Mouse (Mus musculus) midbrain, embryonic 14.5 days (tissue): ENCODE results near the gene Tnfsf10. TPM values are rescaled to one million over a fixed set of nuclear protein-coding genes. Genes with fewer than 3 reads are reported as not detected.

ENCODE experiments used
- ATAC-seq: fragments of 200-750 bp; cut with Nextera tagmentation; 2 replicates; pipeline ENCODE4 v1.8.0; 2017; ENCODE audit warnings: moderate number of reproducible peaks, moderate library complexity; ENCODE audit not compliant: low FRiP score, low TSS enrichment
- DNase-seq: peaks from one replicate; pipeline ENCODE4 v3.0.0-alpha.2; 2015
- H3K27ac ChIP-seq: fragments of 300-500 bp; sonication (generic); replicated peaks from 2 replicates; pipeline ENCODE4 v1.5.1; 2014; ENCODE audit warnings: mild to moderate bottlenecking, low read depth, low read length, moderate library complexity
- H3K27me3 ChIP-seq: fragments of 300-500 bp; sonication (generic); 2 replicates; pipeline ENCODE4 v1.6.1; 2014; ENCODE audit warnings: low read length, control low read depth, mixed read lengths; ENCODE audit not compliant: control insufficient read depth, insufficient read depth
- H3K36me3 ChIP-seq: fragments of 300-500 bp; sonication (generic); 2 replicates; pipeline ENCODE4 v1.6.1; 2014; ENCODE audit warnings: low read length, control low read depth; ENCODE audit not compliant: control insufficient read depth, insufficient read depth
- H3K4me1 ChIP-seq: fragments of 300-500 bp; sonication (generic); 2 replicates; pipeline ENCODE4 v1.6.1; 2014; ENCODE audit warnings: mild to moderate bottlenecking, antibody characterized with exemption, low read length, control low read depth; ENCODE audit not compliant: control insufficient read depth, insufficient read depth
- H3K4me2 ChIP-seq: fragments of 300-500 bp; sonication (generic); 2 replicates; pipeline ENCODE4 v1.6.1; 2014; ENCODE audit warnings: mild to moderate bottlenecking, low read length, moderate library complexity
- H3K4me3 ChIP-seq: fragments of 300-500 bp; sonication (generic); replicated peaks from 2 replicates; pipeline ENCODE4 v1.5.1; 2014; ENCODE audit warnings: low read depth, low read length
- H3K9ac ChIP-seq: fragments of 300-500 bp; sonication (generic); replicated peaks from 2 replicates; pipeline ENCODE4 v1.6.1; 2014; ENCODE audit warnings: mild to moderate bottlenecking, low read length, moderate library complexity
- H3K9me3 ChIP-seq: fragments of 300-500 bp; sonication (generic); 2 replicates; pipeline ENCODE4 v1.6.1; 2016; ENCODE audit warnings: low read length, control low read depth, mixed read lengths; ENCODE audit not compliant: control insufficient read depth
- WGBS: fragments of 180-500 bp; shearing (Covaris S2); extraction: QIAGEN DNeasy Blood & Tissue Kit; methylation state at CpG from one replicate; pipeline ENCODE4 v1.1.7; 2014; 5-methylcytosine and 5-hydroxymethylcytosine counted together
- polyA plus RNA-seq: library from polyadenylated mRNA; unstranded; fragments of >200 nt; fragmentation: Nextera tagmentation; extraction: Ambion mirVana; gene quantifications from 2 replicates; pipeline ENCODE4 v1.2.1, GENCODE M21; 2014

Tnfsf10 gene
- polyA plus RNA-seq, 1 experiment from 2014 or later, result 0.13 TPM

- peak; percentile 53 for ATAC-seq
- Histone ChIP-seq H3K27me3 (peaks cover 48% of the 10 kb centered on the region), H3K36me3 (no peaks in the 10 kb centered on the region), H3K9me3 (no peaks in the 10 kb centered on the region), H3K4me2 (peak overlapping the region; percentile 96), H3K4me3 (peak overlapping the region; percentile 46), H3K4me1 (peaks cover 3% of the 10 kb centered on the region; the same call in 1 of the 2 replicates), H3K27ac (no peak overlapping the region), H3K9ac (peak overlapping the region; percentile 40; the same call in 1 of the 2 replicates)
- DNase-seq, result peak; percentile 62
- 1% methylated on average over 75 of the region's 77 CpGs for WGBS
These were observed 55.2 kb downstream of the Tnfsf10 start for GRCm38 (mm10) chr3:27371725-27372650.

- Histone ChIP-seq H3K4me2 (no peak overlapping the region), H3K4me1 (peaks cover 3% of the 10 kb centered on the region; the same call in 1 of the 2 replicates), H3K9ac (no peak overlapping the region), H3K27me3 (peaks cover 46% of the 10 kb centered on the region), H3K9me3 (no peaks in the 10 kb centered on the region), H3K27ac (no peak overlapping the region), H3K4me3 (no peak overlapping the region), H3K36me3 (no peaks in the 10 kb centered on the region)
- no peak for DNase-seq
- ATAC-seq, result no peak
- 61% methylated on average over 9 of the region's 9 CpGs for WGBS
These were observed 57.6 kb downstream of the Tnfsf10 start for GRCm38 (mm10) chr3:27374396-27374795.

- H3K9me3 ChIP-seq, result no peaks in the 10 kb centered on the region
- no peak overlapping the region for H3K4me2 ChIP-seq
- H3K27ac ChIP-seq, result no peak overlapping the region
- peaks cover 10% of the 10 kb centered on the region; the same call in 1 of the 2 replicates for H3K27me3 ChIP-seq
- ATAC-seq, result no peak
- no peaks in the 10 kb centered on the region for H3K36me3 ChIP-seq
- DNase-seq, result no peak
- no peak overlapping the region for H3K9ac ChIP-seq
- H3K4me1 ChIP-seq, result no peaks in the 10 kb centered on the region
- WGBS, result 75% methylated on average over 4 of the region's 4 CpGs
- no peak overlapping the region for H3K4me3 ChIP-seq
These were observed 61.1 kb downstream of the Tnfsf10 start for GRCm38 (mm10) chr3:27377935-27378334.

- ATAC-seq, result no peak
- Histone ChIP-seq H3K4me1 (no peaks in the 10 kb centered on the region), H3K36me3 (no peaks in the 10 kb centered on the region), H3K4me2 (no peak overlapping the region), H3K9me3 (no peaks in the 10 kb centered on the region), H3K27ac (no peak overlapping the region), H3K9ac (no peak overlapping the region), H3K4me3 (no peak overlapping the region), H3K27me3 (no peaks in the 10 kb centered on the region)
- WGBS, result 80% methylated on average over 3 of the region's 3 CpGs
- DNase-seq, result no peak
These were observed 68.0 kb downstream of the Tnfsf10 start for GRCm38 (mm10) chr3:27384836-27385235.

- Histone ChIP-seq H3K4me3 (no peak overlapping the region), H3K27me3 (no peaks in the 10 kb centered on the region), H3K9me3 (no peaks in the 10 kb centered on the region), H3K4me1 (no peaks in the 10 kb centered on the region), H3K27ac (no peak overlapping the region), H3K36me3 (no peaks in the 10 kb centered on the region), H3K4me2 (no peak overlapping the region), H3K9ac (no peak overlapping the region)
- ATAC-seq, result no peak
- 46% methylated on average over 1 of the region's 1 CpGs for WGBS
- DNase-seq, result no peak
These were observed 73.1 kb downstream of the Tnfsf10 start for GRCm38 (mm10) chr3:27389923-27390322.

Other genes with a start within 250 kb of the Tnfsf10 start
- gene Ect2, start 163.2 kb upstream of the Tnfsf10 start, polyA plus RNA-seq, result 6.1 and 16.9 TPM in 2 replicates
- gene Nceh1, start 134.1 kb upstream of the Tnfsf10 start, polyA plus RNA-seq, result 8.9 and 10.9 TPM in 2 replicates
- gene Ghsr, start 54.3 kb downstream of the Tnfsf10 start, polyA plus RNA-seq, result 0.43 and 0.45 TPM in 2 replicates